Mouse (Mus musculus) MEL (cell line): Measurements from ENCODE around the gene Wnt10b. TPM values are rescaled to one million over a fixed set of nuclear protein-coding genes. Genes with fewer than 3 reads are reported as not detected.

Experiments
- DNase-seq: peaks from one replicate; pipeline ENCODE4 v3.0.0; 2011; ENCODE audit warnings: low read depth, low spot score
- H3K27ac ChIP-seq: 2 replicates; pipeline ENCODE4 v1.5.1; 2012; ENCODE audit warnings: low read depth, mild to moderate bottlenecking, control low read depth, low read length, moderate library complexity; ENCODE audit not compliant: control insufficient read depth
- H3K27me3 ChIP-seq, 2 experiments: fragments of 150-350 bp in 1 of 2; sonication (generic) in 1 of 2; 2 replicates each; pipeline ENCODE4 v1.6.1; 2012; ENCODE audit warnings: low read length in 2 of 2, mild to moderate bottlenecking in 2 of 2, improper control_type of control experiment in 1 of 2, moderate library complexity in 1 of 2; ENCODE audit not compliant: insufficient read depth in 2 of 2, control insufficient read depth in 1 of 2
- H3K36me3 ChIP-seq, 2 experiments: 2 replicates each; pipeline ENCODE4 v1.6.1; 2012 to 2014; ENCODE audit warnings: low read length in 2 of 2, improper control_type of control experiment in 1 of 2, inconsistent platforms in 1 of 2, mild to moderate bottlenecking in 1 of 2; ENCODE audit not compliant: insufficient read depth in 2 of 2, control insufficient read depth in 1 of 2
- H3K4me1 ChIP-seq, 2 experiments: fragments of 150-350 bp in 1 of 2; sonication (generic) in 1 of 2; 2 replicates each; pipeline ENCODE4 v1.6.1; 2012; ENCODE audit warnings: low read length in 2 of 2, improper control_type of control experiment in 1 of 2, mild to moderate bottlenecking in 1 of 2; ENCODE audit not compliant: insufficient read depth in 2 of 2, control insufficient read depth in 1 of 2
- H3K4me3 ChIP-seq, 2 experiments: fragments of 150-350 bp in 1 of 2; sonication (generic) in 1 of 2; 2 replicates each; pipeline ENCODE4 v1.5.1; 2012; ENCODE audit warnings: low read depth in 2 of 2, low read length in 2 of 2, mild to moderate bottlenecking in 2 of 2, moderate library complexity in 2 of 2, control low read depth in 1 of 2, improper control_type of control experiment in 1 of 2; ENCODE audit not compliant: control insufficient read depth in 1 of 2, insufficient read depth in 1 of 2
- H3K79me2 ChIP-seq: 2 replicates; pipeline ENCODE4 v1.6.1; 2012; ENCODE audit warnings: mild to moderate bottlenecking, low read length, moderate library complexity; ENCODE audit not compliant: control insufficient read depth, poor library complexity, insufficient read depth
- H3K9ac ChIP-seq: 2 replicates; pipeline ENCODE4 v1.6.1; 2012; ENCODE audit warnings: low read depth, mild to moderate bottlenecking, control low read depth, low read length, moderate library complexity; ENCODE audit not compliant: control insufficient read depth, poor library complexity, severe bottlenecking
- H3K9me3 ChIP-seq: fragments of 150-350 bp; sonication (generic); replicated peaks from 2 replicates; pipeline ENCODE4 v1.6.1; 2012; ENCODE audit warnings: mild to moderate bottlenecking, low read length, improper control_type of control experiment, moderate library complexity; ENCODE audit not compliant: insufficient read depth
- CTCF ChIP-seq, 3 experiments: IDR thresholded peaks in 2 of 3; conservative IDR thresholded peaks in 1 of 3; 2 replicates each; pipeline ENCODE4 v1.5.1; 2011 to 2012; ENCODE audit warnings: low read length in 3 of 3, low read depth in 2 of 3, mild to moderate bottlenecking in 2 of 3, improper control_type of control experiment in 1 of 3, inconsistent platforms in 1 of 3, mixed read lengths in 1 of 3, moderate library complexity in 1 of 3; ENCODE audit not compliant: control insufficient read depth in 1 of 3, insufficient read depth in 1 of 3, poor library complexity in 1 of 3, severe bottlenecking in 1 of 3
- E2F4 ChIP-seq: IDR thresholded peaks from 2 replicates; pipeline ENCODE4 v1.6.1; 2011; ENCODE audit warnings: low read depth, low read length, improper control_type of control experiment, borderline replicate concordance
- MAX ChIP-seq: IDR thresholded peaks from 2 replicates; pipeline ENCODE4 v1.6.1; 2011; ENCODE audit warnings: low read length, improper control_type of control experiment
- MAZ ChIP-seq: IDR thresholded peaks from 2 replicates; pipeline ENCODE4 v1.6.1; 2012; ENCODE audit warnings: low read depth, mild to moderate bottlenecking, inconsistent platforms, low read length, improper control_type of control experiment
- MXI1 ChIP-seq: IDR thresholded peaks from 2 replicates; pipeline ENCODE4 v1.6.1; 2011; ENCODE audit warnings: mild to moderate bottlenecking, low read depth, low read length, improper control_type of control experiment
- MYB ChIP-seq: IDR thresholded peaks from 2 replicates; pipeline ENCODE4 v1.6.1; 2011; ENCODE audit warnings: mild to moderate bottlenecking, low read depth, low read length, improper control_type of control experiment
- MYC ChIP-seq: IDR thresholded peaks from 2 replicates; pipeline ENCODE4 v1.6.1; 2011; ENCODE audit warnings: low read depth, mild to moderate bottlenecking, low read length, improper control_type of control experiment, moderate library complexity
- NELFE ChIP-seq: IDR thresholded peaks from 2 replicates; pipeline ENCODE4 v1.6.1; 2011; ENCODE audit warnings: low read depth, low read length, improper control_type of control experiment
- NRF1 ChIP-seq: IDR thresholded peaks from 2 replicates; pipeline ENCODE4 v1.6.1; 2014; ENCODE audit warnings: low read depth, mild to moderate bottlenecking, inconsistent platforms, low read length, improper control_type of control experiment, moderate library complexity; ENCODE audit not compliant: poor library complexity, insufficient read depth, severe bottlenecking
- POLR2AphosphoS5 ChIP-seq: IDR thresholded peaks from 2 replicates; pipeline ENCODE4 v1.6.1; 2012; ENCODE audit warnings: low read depth, borderline replicate concordance, mild to moderate bottlenecking, inconsistent platforms, low read length, moderate library complexity, mixed read lengths
- RAD21 ChIP-seq: IDR thresholded peaks from 2 replicates; pipeline ENCODE4 v1.6.1; 2011; ENCODE audit warnings: mild to moderate bottlenecking, low read depth, low read length, improper control_type of control experiment
- SIN3A ChIP-seq: IDR thresholded peaks from 2 replicates; pipeline ENCODE4 v1.6.1; 2012; ENCODE audit warnings: low read length, improper control_type of control experiment, inconsistent platforms
- TAL1 ChIP-seq: IDR thresholded peaks from 2 replicates; pipeline ENCODE4 v1.6.1; 2012; ENCODE audit warnings: mild to moderate bottlenecking, inconsistent platforms, low read length, moderate library complexity, mixed read lengths
- TBP ChIP-seq: IDR thresholded peaks from 2 replicates; pipeline ENCODE4 v1.8.0; 2011; ENCODE audit warnings: low read depth, low read length, improper control_type of control experiment
- TCF12 ChIP-seq: IDR thresholded peaks from 2 replicates; pipeline ENCODE4 v1.6.1; 2014; ENCODE audit warnings: low read depth, mild to moderate bottlenecking, inconsistent platforms, low read length, improper control_type of control experiment, moderate library complexity
- UBTF ChIP-seq: IDR thresholded peaks from 2 replicates; pipeline ENCODE4 v1.6.1; 2012; ENCODE audit warnings: low read depth, mild to moderate bottlenecking, inconsistent platforms, low read length, improper control_type of control experiment, moderate library complexity, borderline replicate concordance; ENCODE audit not compliant: insufficient read depth
- USF1 ChIP-seq: IDR thresholded peaks from 2 replicates; pipeline ENCODE4 v1.6.1; 2014; ENCODE audit warnings: low read depth, mild to moderate bottlenecking, inconsistent platforms, low read length, improper control_type of control experiment, moderate library complexity
- USF2 ChIP-seq, 2 experiments: IDR thresholded peaks; 2 replicates each; pipeline ENCODE4 v1.6.1; 2011 to 2012; ENCODE audit warnings: improper control_type of control experiment in 2 of 2, low read length in 2 of 2, borderline replicate concordance in 1 of 2, inconsistent platforms in 1 of 2, low read depth in 1 of 2, mild to moderate bottlenecking in 1 of 2; ENCODE audit not compliant: insufficient read depth in 1 of 2
- ZC3H11A ChIP-seq: IDR thresholded peaks from 2 replicates; pipeline ENCODE4 v1.6.1; 2012; ENCODE audit warnings: low read depth, mild to moderate bottlenecking, inconsistent platforms, low read length, improper control_type of control experiment
- ZKSCAN1 ChIP-seq: IDR thresholded peaks from 2 replicates; pipeline ENCODE4 v1.6.1; 2012; ENCODE audit warnings: low read depth, mild to moderate bottlenecking, inconsistent platforms, low read length, improper control_type of control experiment, moderate library complexity
- ZNF384 ChIP-seq: IDR thresholded peaks from 2 replicates; pipeline ENCODE4 v1.6.1; 2012; ENCODE audit warnings: low read depth, mild to moderate bottlenecking, inconsistent platforms, low read length, improper control_type of control experiment
- polyA plus RNA-seq, 2 experiments: library from polyadenylated mRNA; stranded (reverse) in 1 of 2; unstranded in 1 of 2; fragments of >175 nt in 1 of 2; fragments of >200 nt in 1 of 2; gene quantifications; 2 replicates each; pipeline versions ENCODE4 v1.2.1 to v1.2.4; 2012; ENCODE audit warnings: low replicate concordance in 2 of 2, low read depth in 1 of 2; ENCODE audit not compliant: insufficient read length in 2 of 2, insufficient read depth in 1 of 2, missing spikeins in 1 of 2
- total RNA-seq: library from RNA; depleted of rRNA; stranded (reverse); fragments of 300-350 nt; gene quantifications from 2 replicates; pipeline ENCODE4 v1.2.3, GENCODE M21; 2012

The Wnt10b gene
- total and polyA plus RNA-seq, 3 experiments = 0.14 to 0.23 TPM; not detected in 1

GRCm38 (mm10) chr15:98791771-98792170 is 13.8 kb upstream of the Wnt10b start:
- Histone ChIP-seq H3K4me3 (no peak overlapping the region), H3K9ac (no peak overlapping the region)

DNA sequence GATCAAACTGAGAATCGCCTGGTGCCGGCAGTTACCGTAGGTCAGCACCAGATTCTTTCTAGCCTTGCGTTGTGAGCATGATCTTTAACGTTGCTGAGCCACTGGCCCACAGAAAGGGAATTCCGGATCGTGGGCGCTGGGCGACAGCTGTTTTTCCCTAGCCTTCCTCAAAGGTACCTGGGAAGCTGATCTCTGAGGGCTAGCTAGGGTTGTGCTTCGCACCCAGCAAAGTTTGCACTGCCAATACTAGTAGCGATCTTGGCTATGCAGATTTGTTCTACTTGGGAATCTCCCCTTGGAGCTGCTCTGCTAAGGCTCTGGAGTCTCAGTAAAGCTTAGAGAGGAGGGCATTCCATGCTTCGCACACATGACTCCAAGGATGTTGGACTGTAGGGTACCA is 13.3 kb upstream of the Wnt10b start:
- Histone ChIP-seq H3K4me1 (peaks cover 0 to 5% of the 10 kb centered on the region in 2 experiments; a peak in 1 of 4 replicates), H3K4me3 (no peak overlapping the region)
- TF ChIP-seq MAZ (no peak), TBP (no peak), SIN3A (no peak), ZC3H11A (no peak), TAL1 (no peak)

More at GRCm38 (mm10) chr15:98791771-98792170, 13.8 kb upstream of the Wnt10b start:
- no peaks in the 10 kb centered on the region; a peak in 1 of 4 replicates for H3K27me3 ChIP-seq
- H3K27ac ChIP-seq = no peak overlapping the region
- H3K4me1 ChIP-seq = peaks cover 0 to 5% of the 10 kb centered on the region in 2 experiments; a peak in 1 of 4 replicates
- TF ChIP-seq CTCF (IDR thresholded peaks at IDR 0.05 in 2 of 3, conservative IDR thresholded peaks at IDR 0.05 in 1 of 3; ENCODE audit: control insufficient read depth in 1 of 3, insufficient read depth in 1 of 3, low read depth in 2 of 3, low read length in 3 of 3, poor library complexity in 1 of 3, severe bottlenecking in 1 of 3) = no peak
- no peak for TF ChIP-seq USF2 (IDR thresholded peaks at IDR 0.05; ENCODE audit: borderline replicate concordance in 1 of 2, insufficient read depth in 1 of 2, low read depth in 1 of 2, low read length in 2 of 2)
- TF ChIP-seq RAD21 = no peak
- TF ChIP-seq USF1 = no peak
- TF ChIP-seq NELFE = no peak
- TF ChIP-seq POLR2AphosphoS5 = no peak
- no peak for TF ChIP-seq MXI1
- no peak for TF ChIP-seq ZC3H11A
- TF ChIP-seq SIN3A = no peak
- no peak for TF ChIP-seq E2F4
- TF ChIP-seq TBP = no peak
- no peak for TF ChIP-seq ZNF384
- TF ChIP-seq MAX = no peak
- no peak for TF ChIP-seq UBTF
- no peak for TF ChIP-seq MYB
- no peak for TF ChIP-seq TAL1
- TF ChIP-seq ZKSCAN1 = no peak
- TF ChIP-seq NRF1 = no peak
- no peak for TF ChIP-seq TCF12
- TF ChIP-seq MYC = no peak
- H3K36me3 ChIP-seq = no peaks in the 10 kb centered on the region
- no peak for DNase-seq
- no peaks in the 10 kb centered on the region for H3K9me3 ChIP-seq
- no peaks in the 10 kb centered on the region for H3K79me2 ChIP-seq

More for the DNA sequence above, 13.3 kb upstream of the Wnt10b start:
- DNase-seq = no peak
- H3K27me3 ChIP-seq = no peaks in the 10 kb centered on the region
- H3K9ac ChIP-seq = no peak overlapping the region
- H3K79me2 ChIP-seq = no peaks in the 10 kb centered on the region
- H3K36me3 ChIP-seq = no peaks in the 10 kb centered on the region
- no peaks in the 10 kb centered on the region for H3K9me3 ChIP-seq
- no peak overlapping the region for H3K27ac ChIP-seq
